Mouse (Mus musculus) embryonic fibroblast, embryonic 13.5 days (primary cell): ENCODE data around the gene Dhx58. TPM values are rescaled to one million over a fixed set of nuclear protein-coding genes. Genes with fewer than 3 reads are reported as not detected.

ENCODE experiments used
- H3K27ac ChIP-seq: 2 replicates; pipeline ENCODE4 v1.5.1; 2012; ENCODE audit warnings: low read length, control low read depth, inconsistent platforms; ENCODE audit not compliant: insufficient read depth
- H3K4me1 ChIP-seq: 2 replicates; pipeline ENCODE4 v1.6.1; 2011; ENCODE audit warnings: low read length; ENCODE audit not compliant: control insufficient read depth, insufficient read depth
- H3K4me3 ChIP-seq: 2 replicates; pipeline ENCODE4 v1.5.1; 2011; ENCODE audit warnings: mild to moderate bottlenecking, control low read depth, low read length; ENCODE audit not compliant: insufficient read depth
- CTCF ChIP-seq: IDR thresholded peaks from 2 replicates; pipeline ENCODE4 v1.5.1; 2011; ENCODE audit warnings: mild to moderate bottlenecking, control low read depth, low read length, moderate library complexity, borderline replicate concordance; ENCODE audit not compliant: insufficient read depth
- POLR2A ChIP-seq: IDR thresholded peaks from 2 replicates; pipeline ENCODE4 v1.6.1; 2011; ENCODE audit warnings: low read depth, mild to moderate bottlenecking, control low read depth, low read length, moderate library complexity
- polyA plus RNA-seq: library from polyadenylated mRNA; stranded (reverse); fragments of >200 nt; gene quantifications from 2 replicates; pipeline ENCODE4 v1.2.4, GENCODE M21; 2011; ENCODE audit warnings: low read depth; ENCODE audit not compliant: missing spikeins, insufficient read length

Gene Dhx58
- polyA plus RNA-seq, 1 experiment = 7.8 TPM

DNA sequence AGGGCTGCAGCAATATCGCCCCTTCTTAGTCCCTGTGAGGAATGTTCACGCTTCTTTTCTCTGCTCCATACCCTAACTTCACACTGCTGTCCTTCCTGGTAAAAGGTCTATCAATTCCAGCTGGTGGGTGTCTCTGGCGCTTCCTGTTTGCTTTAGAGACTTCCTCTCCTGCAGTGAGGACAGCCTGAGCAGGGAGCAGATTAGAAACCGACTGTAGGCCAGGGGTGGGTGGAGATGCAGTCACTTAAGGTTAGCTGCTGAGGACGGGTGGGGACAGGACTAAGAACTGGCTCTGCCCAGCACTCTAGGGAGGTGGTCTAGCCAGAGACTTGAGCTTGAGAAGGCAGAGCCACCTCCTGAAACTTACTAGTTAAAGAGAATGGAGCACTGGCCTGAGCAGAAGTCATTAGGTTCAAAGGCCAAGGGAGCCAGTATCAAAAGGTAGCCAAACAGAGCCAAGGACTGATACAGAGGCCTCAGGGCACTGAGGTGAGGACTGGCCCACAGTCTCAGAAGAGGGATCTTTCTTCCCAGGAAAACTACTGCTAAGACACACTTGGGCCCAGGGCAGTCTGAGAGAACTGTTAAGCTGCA, 20.9 kb upstream of the Dhx58 start:
- peak overlapping the region; percentile 31 for H3K27ac ChIP-seq
- TF ChIP-seq CTCF (no peak), POLR2A (no peak)
- peaks cover 22% of the 10 kb centered on the region for H3K4me1 ChIP-seq
- no peak overlapping the region for H3K4me3 ChIP-seq

- Histone ChIP-seq H3K4me3 (no peak overlapping the region), H3K27ac (no peak overlapping the region), H3K4me1 (peaks cover 25% of the 10 kb centered on the region)
- no peak for TF ChIP-seq POLR2A
- no peak for TF ChIP-seq CTCF
Observed at GRCm38 (mm10) chr11:100722493-100723028, 18.5 kb upstream of the Dhx58 start.

GRCm38 (mm10) chr11:100721776-100722492, 17.9 kb upstream of the Dhx58 start:
- Histone ChIP-seq H3K4me3 (no peak overlapping the region), H3K27ac (peak overlapping the region; percentile 79), H3K4me1 (peaks cover 25% of the 10 kb centered on the region)
- no peak for TF ChIP-seq CTCF
- no peak for TF ChIP-seq POLR2A

DNA sequence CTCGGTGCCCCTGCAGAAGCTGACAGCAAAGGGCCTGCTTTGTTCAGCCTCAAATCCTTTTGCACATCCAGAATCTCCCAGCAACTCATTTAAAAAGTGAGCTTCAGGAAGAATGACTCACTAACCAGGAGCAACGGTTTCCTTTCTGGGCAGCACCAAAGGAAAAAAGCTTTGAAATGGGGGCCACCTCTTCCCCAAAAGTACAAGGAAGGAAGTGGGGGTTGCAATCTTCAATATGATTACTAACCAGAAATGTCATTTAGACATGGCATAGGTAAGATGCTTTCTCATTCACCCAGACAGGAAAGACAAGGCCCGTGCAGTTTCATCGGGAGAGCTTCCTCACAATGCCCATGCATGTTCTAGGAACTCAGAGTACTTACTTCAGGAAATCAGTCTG, 17.2 kb upstream of the Dhx58 start:
- Histone ChIP-seq H3K27ac (peak overlapping the region; percentile 79), H3K4me1 (peaks cover 25% of the 10 kb centered on the region), H3K4me3 (no peak overlapping the region)
- TF ChIP-seq POLR2A (no peak), CTCF (no peak)

GRCm38 (mm10) chr11:100720345-100720744, 16.3 kb upstream of the Dhx58 start:
- TF ChIP-seq CTCF (no peak), POLR2A (no peak)
- no peak overlapping the region for H3K4me3 ChIP-seq
- H3K4me1 ChIP-seq = peaks cover 24% of the 10 kb centered on the region
- peak overlapping the region; percentile 79 for H3K27ac ChIP-seq

DNA sequence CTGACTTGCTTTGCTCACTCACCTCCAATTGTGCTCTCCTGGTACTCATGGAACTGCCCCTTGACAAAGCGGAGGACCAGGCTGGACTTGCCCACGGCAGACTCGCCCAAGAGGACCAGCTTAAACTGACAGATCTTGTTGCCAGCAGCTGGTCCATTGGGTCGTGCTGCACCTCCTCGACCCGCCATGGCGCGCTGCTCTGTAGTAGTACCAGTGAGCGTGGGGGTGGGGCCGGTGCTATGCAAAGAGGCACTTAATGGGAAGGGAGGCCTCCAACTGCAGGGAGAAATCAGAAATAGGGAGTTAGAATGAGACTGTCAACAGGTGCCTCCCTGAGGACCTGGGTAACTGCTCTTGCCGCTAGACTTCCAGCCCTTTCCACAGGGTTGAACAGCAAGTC, 15.8 kb upstream of the Dhx58 start:
- peaks cover 20% of the 10 kb centered on the region for H3K4me1 ChIP-seq
- TF ChIP-seq POLR2A (no peak), CTCF (no peak)
- no peak overlapping the region for H3K4me3 ChIP-seq
- H3K27ac ChIP-seq = no peak overlapping the region

GRCm38 (mm10) chr11:100719312-100719711, 15.2 kb upstream of the Dhx58 start:
- Histone ChIP-seq H3K4me3 (no peak overlapping the region), H3K27ac (no peak overlapping the region), H3K4me1 (peaks cover 21% of the 10 kb centered on the region)
- TF ChIP-seq POLR2A = no peak
- TF ChIP-seq CTCF = no peak

- no peak for TF ChIP-seq POLR2A
- no peak for TF ChIP-seq CTCF
- H3K27ac ChIP-seq = no peak overlapping the region
- peaks cover 23% of the 10 kb centered on the region for H3K4me1 ChIP-seq
- no peak overlapping the region for H3K4me3 ChIP-seq
Observed at GRCm38 (mm10) chr11:100718866-100719265, 14.8 kb upstream of the Dhx58 start.

DNA sequence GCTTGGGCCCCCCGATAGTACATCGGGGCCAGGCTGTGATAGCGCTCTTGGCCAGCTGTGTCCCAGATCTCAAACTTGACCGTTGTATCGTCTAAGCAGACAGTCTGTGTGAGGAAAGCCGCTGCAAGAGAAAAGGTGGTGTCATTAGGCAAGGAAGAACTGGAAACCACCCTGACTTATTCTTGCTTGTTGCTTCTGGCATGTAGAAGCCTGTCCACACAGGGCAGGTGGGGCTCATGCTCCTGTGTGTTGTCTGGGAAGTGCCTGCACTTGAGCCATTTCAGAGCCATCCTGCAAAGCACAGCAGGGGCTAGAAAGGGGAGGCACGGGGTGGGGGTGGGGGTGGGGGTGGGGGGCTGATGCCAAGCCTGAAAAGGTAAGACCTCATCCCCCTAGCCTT, 14.4 kb upstream of the Dhx58 start:
- H3K4me3 ChIP-seq = no peak overlapping the region
- H3K4me1 ChIP-seq = peaks cover 23% of the 10 kb centered on the region
- no peak for TF ChIP-seq CTCF
- TF ChIP-seq POLR2A = no peak
- H3K27ac ChIP-seq = no peak overlapping the region

GRCm38 (mm10) chr11:100716649-100717048, 12.6 kb upstream of the Dhx58 start:
- TF ChIP-seq POLR2A (no peak), CTCF (no peak)
- Histone ChIP-seq H3K27ac (no peak overlapping the region), H3K4me1 (peaks cover 20% of the 10 kb centered on the region), H3K4me3 (no peak overlapping the region)
